Mouse (Mus musculus): ENCODE results near the gene Tmem179b. TPM values are rescaled to one million over a fixed set of nuclear protein-coding genes. Genes with fewer than 3 reads are reported as not detected.

The Tmem179b gene
- total RNA-seq, 2 experiments from 2014 or later, result 95.1 to 134 TPM

DNA sequence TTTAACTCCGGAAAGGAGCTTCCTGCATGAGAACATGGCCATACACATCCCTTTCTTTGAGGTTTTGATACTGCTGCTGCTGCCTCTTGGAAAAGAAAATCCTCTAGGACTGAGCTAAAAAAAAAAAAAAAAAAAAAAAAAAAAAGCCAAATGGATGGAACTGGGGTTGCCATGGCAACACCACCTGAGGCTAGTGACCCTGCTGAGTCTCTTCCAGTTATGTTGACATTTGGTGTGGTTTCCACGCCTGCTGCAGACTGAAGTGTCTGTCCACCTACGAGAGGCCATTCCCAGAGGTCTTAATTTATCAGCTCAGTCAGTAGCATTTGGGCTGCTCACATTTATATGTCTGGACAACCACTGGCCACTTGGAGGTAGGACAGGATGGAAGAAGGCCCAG, 14.3 kb upstream of the Tmem179b start:
- ATAC-seq (replicated peaks; ENCODE audit: low FRiP score, poor library complexity, severe bottlenecking), result no peak

DNA sequence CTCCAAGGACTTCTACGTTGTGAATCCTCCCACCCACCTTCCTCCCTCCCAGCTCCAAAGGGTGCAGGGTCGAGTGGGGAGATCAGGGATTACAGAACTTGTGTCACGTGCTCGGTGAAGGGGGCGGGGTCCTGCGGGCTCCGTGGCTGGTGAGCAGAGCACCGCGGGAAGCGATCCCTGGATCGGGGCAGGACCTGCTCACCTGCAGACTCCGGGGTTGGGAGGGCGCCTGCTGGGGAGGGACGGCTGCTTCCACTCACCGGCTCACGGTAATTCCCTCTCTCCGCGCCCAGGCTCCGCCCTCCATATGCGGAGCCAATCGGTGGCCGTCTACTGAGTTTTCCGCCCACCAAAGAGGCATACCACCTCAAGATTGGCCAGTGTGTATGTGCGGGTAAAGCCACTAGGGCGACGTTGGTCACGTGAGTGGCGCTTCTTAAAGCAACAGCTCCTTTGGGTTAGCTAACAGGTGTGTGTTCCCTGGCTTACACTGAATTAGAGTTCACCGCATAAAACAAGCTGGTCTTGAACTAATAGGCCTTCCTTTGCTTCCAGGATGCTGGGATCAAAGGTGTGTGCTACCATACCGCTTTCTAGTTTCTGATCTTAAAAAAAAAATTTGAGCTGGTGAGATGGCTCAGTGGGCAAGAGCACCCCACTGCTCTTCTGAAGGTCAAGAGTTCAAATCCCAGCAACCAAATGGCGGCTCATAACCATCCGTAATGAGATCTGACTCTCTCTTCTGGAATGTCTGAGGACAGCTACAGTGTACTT, 11.9 kb upstream of the Tmem179b start, which contains the start of gene Taf6l:
TSS of gene Taf6l (minus strand) at position 410 of the 774 bp plus-strand sequence.
- ATAC-seq (replicated peaks; ENCODE audit: low FRiP score, poor library complexity, severe bottlenecking), result peak; percentile 99

DNA sequence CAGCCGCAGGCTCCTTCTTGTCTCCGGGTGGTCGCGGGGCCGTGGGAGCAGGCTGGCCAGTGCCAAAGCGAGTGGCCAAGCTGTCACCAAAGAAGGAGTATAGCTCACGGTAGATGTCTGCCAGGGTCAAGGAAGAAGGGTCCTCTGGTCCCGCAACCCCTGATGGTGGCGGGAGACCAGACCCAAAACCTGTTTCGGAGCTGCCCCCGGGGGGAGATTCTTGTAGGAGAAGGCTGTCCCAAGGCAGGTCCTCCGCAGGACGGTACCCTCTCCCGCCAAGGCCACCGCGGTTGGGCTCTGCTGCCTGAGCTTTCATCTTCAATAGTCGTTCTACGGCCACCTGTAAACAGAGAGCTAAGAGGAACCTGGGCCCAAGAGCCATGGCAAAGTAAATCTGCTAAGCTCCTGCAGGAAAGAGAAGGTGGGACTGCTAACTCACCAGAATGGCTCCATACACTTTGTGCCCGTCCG, 719 bp upstream of the Tmem179b start:
- no peak for ATAC-seq (replicated peaks; ENCODE audit: low FRiP score, poor library complexity, severe bottlenecking)

DNA sequence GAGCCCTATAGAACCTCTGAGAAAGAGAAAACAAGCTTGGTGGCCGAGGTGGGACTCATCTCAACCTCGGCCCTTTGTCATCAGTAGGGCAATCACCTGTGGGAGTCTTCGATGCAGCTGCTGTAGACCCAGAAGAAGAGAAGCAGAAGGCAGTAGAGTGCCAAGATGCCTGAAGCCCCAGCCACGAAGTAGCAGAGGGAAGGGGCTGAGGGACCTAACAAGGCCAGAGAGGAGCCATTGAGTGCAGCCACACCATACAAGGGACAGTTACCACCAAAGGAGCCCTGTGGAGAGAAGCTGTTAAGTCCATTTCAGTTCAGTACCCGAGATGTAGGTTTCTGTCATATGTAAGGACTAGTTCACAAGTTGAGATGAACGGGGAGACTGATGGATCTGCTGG, 858 bp downstream of the Tmem179b start:
- no peak for ATAC-seq (replicated peaks; ENCODE audit: low FRiP score, poor library complexity, severe bottlenecking)

DNA sequence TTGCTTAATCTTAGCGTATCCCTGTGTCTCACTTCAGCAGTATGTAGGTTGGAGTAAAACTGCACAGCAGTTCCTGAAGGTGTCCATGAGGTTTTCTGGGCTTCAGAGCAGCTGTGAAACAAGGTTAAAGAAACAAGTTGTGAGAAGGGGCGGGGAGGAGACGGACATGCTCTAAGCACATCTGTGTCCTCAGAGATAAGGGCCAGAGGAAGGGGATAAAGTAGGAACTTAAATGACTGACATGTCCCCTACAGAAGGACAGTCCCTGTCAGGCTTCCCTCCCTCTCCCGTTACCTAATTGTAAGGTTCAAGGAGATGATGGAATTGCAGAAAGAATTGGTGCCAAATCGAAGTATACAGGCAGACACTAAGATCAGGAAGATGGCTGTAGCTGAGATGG, 1.3 kb downstream of the Tmem179b start:
- peak; percentile 35 for ATAC-seq (replicated peaks; ENCODE audit: low FRiP score, poor library complexity, severe bottlenecking)

DNA sequence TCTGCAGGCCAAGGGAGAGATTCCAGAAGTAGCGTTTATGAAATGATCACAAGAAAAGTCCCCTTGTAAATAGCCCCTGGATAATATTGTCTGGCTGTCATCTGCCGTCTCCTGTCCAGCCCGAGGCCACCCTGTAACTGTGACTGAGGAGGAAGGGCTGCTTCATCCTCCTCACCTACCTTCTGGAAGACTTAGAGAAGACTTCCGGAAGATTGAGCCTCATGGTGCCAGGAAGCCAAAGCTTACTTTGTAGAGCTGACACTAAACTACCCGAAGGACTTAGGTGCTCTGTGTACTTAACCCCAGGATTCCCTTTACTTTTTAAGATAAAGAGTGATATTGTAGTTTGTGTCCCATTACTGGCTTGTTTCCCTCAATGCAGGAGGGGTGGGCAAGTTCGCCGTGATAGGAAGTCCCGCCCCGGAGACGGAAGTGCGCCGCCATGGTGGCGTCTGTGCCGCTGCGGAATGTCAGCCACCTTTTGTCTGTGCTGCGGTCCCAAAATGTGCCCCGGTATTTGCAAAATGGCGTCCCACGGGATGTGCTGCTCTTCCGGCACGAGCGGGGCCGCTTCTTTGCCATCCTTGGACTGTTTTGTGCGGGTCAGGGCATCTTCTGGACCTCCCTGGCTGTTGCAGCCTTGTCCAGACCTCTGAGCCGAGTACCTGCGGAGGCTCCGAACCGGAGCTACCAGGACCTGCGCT, 3.5 kb downstream of the Tmem179b start, which contains the start of gene Tmem223:
TSS of gene Tmem223 (plus strand) at position 430 of the 704 bp plus-strand sequence.
- peak; percentile 66 for ATAC-seq (replicated peaks; ENCODE audit: low FRiP score, poor library complexity, severe bottlenecking)

DNA sequence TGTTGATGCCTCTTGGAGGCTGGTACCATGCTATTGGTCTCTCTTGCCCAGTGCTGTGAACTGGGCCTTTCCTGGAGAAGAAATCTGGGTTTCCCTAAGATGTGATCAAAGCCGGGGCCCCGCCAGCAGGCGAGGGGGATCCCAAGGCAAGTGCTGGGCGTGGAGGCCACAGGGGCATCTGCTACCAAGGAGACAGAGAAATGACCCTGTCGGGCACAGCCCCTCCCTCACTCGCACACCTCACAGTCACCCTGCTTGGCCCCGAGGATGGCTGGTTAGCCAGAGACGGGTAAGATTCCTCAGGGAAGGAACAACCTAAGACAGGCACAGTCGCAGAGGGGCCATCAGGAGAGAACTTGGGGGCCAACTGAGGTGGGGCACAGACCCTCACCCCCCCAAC, 8.7 kb downstream of the Tmem179b start:
- no peak for ATAC-seq (replicated peaks; ENCODE audit: low FRiP score, poor library complexity, severe bottlenecking)

DNA sequence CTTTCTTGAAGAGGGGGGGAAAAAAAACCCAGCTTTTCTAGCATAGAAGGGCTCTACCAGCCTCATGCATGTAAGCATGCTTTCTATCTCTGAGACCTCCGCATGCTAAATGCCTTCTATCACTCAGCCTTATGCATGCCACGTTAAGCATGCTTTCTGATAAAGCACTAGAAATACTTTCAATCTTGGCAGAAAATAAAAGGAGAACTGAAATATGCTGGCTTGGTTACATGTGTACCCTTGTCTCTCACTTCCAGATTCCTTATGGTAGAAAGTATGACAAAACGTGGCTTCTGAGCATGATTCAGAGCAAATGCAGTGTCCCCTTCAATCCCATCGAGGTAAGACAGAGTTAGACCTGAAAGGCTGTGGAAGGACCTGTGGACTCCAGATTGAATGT, 11.0 kb downstream of the Tmem179b start:
- ATAC-seq (replicated peaks; ENCODE audit: low FRiP score, poor library complexity, severe bottlenecking), result no peak

DNA sequence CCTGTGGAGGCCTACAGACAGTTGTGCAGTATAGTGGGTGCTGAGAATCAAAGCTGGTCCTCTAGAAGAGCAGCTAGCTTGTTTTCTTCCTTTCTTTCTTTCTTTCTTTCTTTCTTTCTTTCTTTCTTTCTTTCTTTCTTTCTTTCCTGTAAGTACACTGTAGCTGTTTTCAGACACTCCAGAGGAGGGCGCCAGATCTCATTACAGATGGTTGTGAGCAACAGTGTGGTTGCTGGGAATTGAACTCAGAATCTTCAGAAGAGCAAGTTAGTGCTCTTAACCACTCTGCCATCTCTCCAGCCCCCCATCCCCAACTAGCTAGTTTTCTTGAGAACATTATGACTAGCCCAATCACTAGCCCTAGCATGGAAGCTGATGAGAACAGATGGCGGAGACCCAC, 13.5 kb downstream of the Tmem179b start:
- no peak for ATAC-seq (replicated peaks; ENCODE audit: low FRiP score, poor library complexity, severe bottlenecking)

DNA sequence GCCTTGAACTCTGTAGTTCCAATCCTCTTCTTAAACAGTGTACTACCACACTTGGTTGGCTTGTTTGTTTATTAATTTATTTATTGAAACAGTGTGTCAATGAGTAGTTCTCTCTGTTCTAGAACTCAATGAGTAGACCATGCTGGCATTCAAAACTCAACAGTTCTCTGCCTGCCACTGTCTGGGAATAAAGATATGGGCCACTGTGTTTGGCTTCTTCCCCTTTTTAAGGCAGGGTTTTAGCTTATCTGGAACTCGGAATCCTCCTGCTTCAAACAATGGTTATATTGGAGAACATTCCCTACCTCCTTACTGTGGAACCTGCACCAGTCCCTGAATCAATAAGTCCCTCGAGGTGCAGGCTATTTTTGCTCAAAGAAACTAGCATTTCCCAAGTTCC, 15.4 kb downstream of the Tmem179b start:
- no peak for ATAC-seq (replicated peaks; ENCODE audit: low FRiP score, poor library complexity, severe bottlenecking)

DNA sequence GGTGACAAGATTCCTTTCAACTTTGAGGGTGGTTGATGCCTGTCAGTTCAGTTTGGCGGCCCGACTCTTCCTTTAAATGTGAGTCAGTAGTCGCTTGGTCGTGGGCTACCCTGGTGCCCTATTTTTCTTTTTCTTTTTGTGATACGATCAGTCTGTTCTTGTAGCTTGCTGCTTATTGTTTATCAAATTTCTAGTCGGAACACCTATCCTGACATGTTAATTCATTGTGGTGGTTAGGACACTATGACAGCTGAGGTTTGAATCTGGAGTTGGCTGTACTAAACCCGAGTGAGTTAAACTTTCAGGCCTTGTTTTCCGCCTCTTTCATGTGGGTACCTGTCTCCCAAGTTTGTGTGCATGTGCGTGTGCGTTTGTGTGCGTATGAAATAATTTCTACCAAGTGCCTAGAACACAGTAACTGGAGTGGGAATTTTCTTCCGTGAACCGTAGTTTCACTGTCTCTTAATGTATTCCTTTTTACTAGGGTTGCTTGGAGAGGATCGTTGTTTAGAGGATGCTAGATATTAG, 16.7 kb downstream of the Tmem179b start:
- peak; percentile 15; the same call in 1 of the 2 replicates for ATAC-seq (replicated peaks; ENCODE audit: low FRiP score, poor library complexity, severe bottlenecking)

DNA sequence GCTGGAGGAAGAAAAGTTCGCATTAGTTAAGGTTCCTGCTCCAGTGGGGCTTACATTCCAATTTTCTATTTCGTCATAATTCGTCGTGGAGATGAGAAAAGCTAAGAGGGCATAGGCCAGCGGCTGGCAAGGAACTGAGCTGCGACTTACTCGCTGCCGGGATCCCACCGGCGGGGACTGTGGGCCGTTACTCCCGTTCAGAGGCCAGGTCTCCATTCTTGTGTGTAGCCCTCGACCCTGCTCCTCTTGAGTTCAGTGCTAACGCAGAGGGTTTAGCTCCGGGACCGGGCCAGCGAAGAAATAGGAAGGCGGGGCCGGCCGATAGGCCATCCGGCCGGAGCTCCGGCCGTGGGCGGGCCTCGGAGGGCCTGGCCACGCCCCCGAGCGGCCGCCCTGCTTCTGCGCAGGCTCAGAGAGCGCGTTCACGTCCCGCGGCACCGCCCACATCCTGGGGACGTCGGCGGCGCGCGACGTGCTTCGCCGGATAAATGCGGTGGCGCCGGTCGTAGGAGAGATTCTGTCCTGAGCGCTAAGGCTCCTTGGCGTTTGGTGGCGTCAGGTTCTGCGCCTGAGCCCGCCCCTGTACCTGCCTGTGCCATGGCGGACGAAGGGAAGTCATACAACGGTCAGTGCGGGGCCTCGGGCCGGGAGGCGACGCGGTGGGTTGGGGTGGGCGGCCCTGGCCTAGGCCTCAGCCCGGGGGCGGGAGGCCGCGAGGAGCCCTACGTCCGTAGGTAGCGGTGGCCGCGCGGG, 17.5 kb downstream of the Tmem179b start, which contains the start of gene Nxf1:
TSS of gene Nxf1 (plus strand) at position 439 of the 753 bp plus-strand sequence.
- ATAC-seq (replicated peaks; ENCODE audit: low FRiP score, poor library complexity, severe bottlenecking), result peak; percentile 95

DNA sequence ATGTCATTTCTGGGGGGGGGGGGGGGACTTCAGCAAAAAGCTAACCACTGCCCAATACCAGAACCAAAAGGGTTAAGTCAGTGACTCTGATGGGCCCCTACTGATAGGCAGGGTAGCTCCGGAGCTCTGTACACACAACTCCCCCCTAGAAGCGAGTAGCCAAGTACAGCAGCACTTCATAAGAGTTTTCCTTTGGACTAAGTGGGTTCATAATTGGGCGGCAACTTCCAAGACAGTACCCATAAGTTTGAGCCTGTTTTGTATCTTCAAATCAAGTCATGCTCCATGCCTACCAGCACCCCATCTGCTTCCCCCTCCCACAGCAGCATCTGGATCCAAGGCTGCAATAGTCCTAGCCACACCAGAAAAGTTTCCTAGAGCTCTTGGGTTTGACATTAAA, 18.6 kb downstream of the Tmem179b start:
- ATAC-seq (replicated peaks; ENCODE audit: low FRiP score, poor library complexity, severe bottlenecking), result no peak

DNA sequence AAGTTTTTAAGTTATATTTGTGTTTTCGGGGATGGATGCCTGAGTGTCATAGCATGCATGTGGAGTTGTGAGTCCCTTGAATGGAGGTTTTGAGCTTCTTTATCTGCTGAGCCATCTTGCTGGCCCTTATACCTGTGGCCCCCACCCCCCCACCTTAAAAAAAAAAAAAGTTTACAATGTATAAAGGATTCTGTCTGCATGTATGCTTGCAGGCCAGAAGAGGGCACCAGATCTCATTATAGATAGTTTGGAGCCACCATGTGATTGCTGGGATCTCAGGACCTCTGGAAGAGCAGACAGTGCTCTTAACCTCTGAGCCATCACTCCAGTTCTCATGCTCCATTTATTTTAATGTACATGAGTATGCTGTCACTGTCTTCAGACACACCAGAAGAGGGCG, 26.9 kb downstream of the Tmem179b start:
- no peak for ATAC-seq (replicated peaks; ENCODE audit: low FRiP score, poor library complexity, severe bottlenecking)

DNA sequence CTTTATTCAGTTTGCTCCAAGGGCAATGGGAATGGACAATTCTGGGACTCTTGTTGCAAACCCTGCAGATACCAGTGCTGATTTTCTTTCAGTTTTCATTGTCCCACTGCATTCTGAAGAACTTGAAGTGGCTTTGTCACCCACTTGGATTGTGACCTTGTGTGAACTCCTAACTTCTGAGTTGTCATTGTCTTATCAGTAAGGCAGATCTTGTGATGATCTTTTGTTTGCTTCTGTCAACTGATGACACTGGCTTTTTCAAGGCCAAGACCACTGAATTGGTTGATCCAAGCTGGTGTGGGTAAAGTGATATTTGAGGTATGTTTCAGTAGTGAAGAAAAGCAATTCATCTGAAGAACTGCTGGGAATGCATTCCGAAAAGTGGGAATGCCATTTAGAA, 28.9 kb downstream of the Tmem179b start:
- no peak for ATAC-seq (replicated peaks; ENCODE audit: low FRiP score, poor library complexity, severe bottlenecking)

DNA sequence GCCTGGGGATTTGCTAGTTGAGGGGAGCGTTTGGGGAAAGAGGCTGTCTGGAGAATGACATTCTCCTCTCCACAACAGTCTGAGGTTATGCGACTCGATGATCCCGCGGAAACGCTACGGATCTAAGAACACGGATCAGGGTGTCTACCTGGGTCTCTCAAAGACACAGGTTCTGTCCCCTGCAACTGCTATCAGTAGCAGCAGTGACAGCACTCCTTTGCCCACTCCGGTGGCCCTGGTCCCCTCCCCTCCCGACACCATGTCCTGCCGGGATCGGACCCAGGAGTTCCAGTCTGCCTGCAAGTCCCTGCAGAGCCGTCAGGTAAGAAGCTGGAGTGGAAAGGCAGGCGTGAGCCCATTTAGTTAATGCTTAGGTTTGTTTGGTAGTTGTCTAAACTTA, 32.1 kb downstream of the Tmem179b start:
- 0 out of 2 replicates have a peak, but pooled peaks have one; percentile 23 for ATAC-seq (replicated peaks; ENCODE audit: low FRiP score, poor library complexity, severe bottlenecking)

DNA sequence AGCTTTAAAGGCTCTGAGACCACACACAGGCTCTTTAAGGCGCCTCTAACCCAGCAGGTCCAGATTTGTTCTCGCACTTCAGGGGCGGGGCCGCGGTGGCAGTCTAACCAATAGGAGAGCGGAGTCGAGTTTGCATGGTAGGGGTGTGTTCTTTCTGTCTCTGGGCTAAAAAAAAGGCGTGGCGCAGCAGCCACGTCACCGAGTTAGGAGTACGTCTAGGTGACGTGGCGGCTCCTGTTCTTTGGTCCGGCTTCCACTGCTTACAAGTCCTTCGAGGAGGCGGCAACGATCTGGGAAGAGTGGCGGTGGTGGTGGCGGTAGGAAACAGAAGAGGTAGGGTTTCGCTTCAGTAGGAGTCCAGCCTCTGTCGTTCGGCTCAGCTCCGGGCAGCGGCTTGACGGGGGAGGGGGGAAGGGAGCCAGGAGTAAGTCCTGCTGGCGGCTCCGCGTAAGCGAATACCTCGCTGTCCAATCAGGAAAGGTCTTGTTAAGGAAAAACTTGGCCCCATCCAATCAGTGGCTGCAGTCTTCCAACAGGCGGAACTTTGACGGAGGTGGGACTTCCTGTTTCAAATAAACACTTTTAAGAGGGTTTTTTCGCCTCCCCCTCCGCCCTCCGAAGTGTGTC, 32.9 kb downstream of the Tmem179b start, which contains the start of gene Stx5a:
TSS of gene Stx5a (plus strand) at position 171 of the 627 bp plus-strand sequence.
- ATAC-seq (replicated peaks; ENCODE audit: low FRiP score, poor library complexity, severe bottlenecking), result peak; percentile 96

DNA sequence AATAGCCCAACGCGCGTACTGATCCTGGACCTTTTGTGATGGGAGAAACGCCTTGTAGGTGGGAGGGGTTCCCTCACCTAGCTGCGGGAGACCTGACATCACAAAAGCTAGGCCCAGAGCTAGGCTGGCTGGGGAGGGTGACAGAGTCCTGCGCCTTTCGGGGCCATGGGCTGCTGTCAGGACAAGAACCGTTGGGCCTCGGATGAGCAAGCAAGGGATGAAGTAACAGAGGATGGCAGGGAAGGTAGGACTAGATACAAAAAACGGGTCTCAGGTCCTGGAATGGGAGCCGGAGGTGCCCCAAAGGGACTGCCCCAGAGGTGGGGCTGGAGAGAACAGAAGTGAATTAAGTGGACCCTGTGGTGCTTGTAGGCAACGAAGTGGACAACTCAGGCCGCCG, 33.7 kb downstream of the Tmem179b start, which contains the start of gene 1700092M07Rik:
TSS of gene 1700092M07Rik (plus strand) at position 116 of the 400 bp plus-strand sequence.
- no peak for ATAC-seq (replicated peaks; ENCODE audit: low FRiP score, poor library complexity, severe bottlenecking)

DNA sequence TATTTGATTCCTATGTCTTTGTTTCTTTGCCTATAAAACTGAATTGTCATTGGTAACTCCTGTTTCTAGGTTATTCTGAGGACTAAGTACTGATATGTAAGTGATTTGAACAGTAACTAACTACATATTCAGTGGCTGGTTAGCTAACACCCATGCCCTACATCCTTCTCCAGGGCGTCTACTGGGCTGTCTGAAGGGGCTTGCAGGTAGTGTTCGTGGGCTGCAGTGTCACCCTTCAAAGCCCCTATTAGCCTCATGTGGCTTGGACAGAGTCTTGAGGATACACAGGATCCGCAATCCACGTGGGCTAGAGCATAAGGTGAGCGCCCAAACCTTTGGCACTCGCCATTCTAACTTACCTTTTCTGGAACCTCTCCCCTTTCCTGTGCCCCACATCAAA, 34.6 kb downstream of the Tmem179b start:
- ATAC-seq (replicated peaks; ENCODE audit: low FRiP score, poor library complexity, severe bottlenecking), result no peak
